Mouse (Mus musculus): Measurements from ENCODE around the gene Chrnb1. TPM values are rescaled to one million over a fixed set of nuclear protein-coding genes. Genes with fewer than 3 reads are reported as not detected.
A peak's percentile ranks its signal among the peaks of the same experiment; 100 is the strongest.

The Chrnb1 gene
- total and polyA plus RNA-seq, 3 experiments: 0.31 to 1.6 TPM; not detected in 1

DNA sequence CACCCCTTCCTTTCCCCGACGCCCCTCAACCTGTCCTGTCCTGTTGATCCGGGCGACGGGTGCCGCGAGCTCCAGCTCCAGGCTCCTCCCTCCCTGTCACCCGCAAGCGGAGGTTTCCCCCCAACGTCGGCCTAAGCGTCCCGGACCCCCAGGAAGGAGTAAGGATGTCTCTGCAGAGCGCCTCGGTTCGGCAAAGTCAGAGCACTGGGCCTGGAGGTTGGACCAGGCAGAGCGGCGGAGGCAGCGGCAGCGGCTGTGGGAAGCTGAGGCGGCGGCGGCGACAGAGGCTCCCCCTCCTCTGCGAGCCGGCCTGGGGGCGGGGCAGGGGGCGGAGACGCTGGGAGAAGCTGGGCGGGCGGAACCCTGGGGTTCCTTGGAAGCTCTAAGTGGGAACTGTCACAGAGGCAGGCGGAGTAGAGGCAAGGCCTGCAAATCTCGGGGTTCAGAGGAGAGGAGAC lies 6.9 kb upstream of the Chrnb1 start (continued):
- TF ChIP-seq SIN3A (IDR thresholded peaks at IDR 0.05; ENCODE audit: low read length) (peak; percentile 35; the same call in 1 of the 2 replicates), MEF2A (IDR thresholded peaks at IDR 0.05; ENCODE audit: extremely low read depth, insufficient replicate concordance, low read depth, low read length, poor library complexity, severe bottlenecking) (no peak), NELFE (IDR thresholded peaks at IDR 0.05; ENCODE audit: low read depth, low read length) (peak; percentile 53), RAD21 (IDR thresholded peaks at IDR 0.05; ENCODE audit: low read depth, low read length) (no peak), JUND (IDR thresholded peaks at IDR 0.05; ENCODE audit: low read depth, low read length) (no peak)

DNA sequence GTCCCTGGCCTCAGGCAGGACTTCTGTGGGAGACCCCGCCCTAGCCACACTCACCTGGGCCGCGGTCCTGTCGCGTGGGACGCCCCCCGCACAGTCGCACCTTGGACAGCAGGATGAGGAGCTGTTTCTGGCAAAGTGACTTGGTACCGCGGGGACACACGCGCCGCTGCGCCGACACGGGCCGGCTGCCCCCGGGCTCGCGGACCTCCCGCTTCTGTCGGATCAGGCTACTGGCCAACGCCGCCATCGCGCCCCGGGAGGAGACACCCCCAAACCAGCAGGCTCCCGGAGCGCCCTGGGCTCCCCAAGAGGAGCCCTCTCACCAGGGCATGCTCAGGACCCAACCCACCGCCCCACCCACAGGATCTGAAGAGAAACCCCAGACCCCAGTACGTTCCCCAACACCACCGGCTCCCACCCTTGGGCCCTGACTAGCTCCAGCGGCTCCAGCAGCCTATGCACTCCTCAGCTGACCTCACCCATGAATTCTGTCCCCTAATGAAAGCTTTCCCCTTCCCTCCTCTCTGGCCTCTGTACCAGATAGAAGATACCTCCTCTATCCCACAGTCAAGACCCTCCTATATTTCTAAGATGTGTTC lies 5.7 kb upstream of the Chrnb1 start, which contains the start of gene Fgf11:
Fgf11 (minus strand) TSS at position 479 of the 599 bp plus-strand sequence.
- Histone ChIP-seq H3K36me3 (ENCODE audit: control insufficient read depth in 1 of 2, insufficient read depth in 2 of 2, low read length in 2 of 2) (peaks cover 0 to 8% of the 10 kb centered on the region in 2 experiments; a peak in 2 of 4 replicates), H3K79me2 (ENCODE audit: control insufficient read depth, insufficient read depth, low read length, poor library complexity) (peaks cover 8% of the 10 kb centered on the region; the same call in 1 of the 2 replicates), H3K27me3 (ENCODE audit: control insufficient read depth in 1 of 2, insufficient read depth in 2 of 2, low read length in 2 of 2) (no peaks in the 10 kb centered on the region), H3K9ac (ENCODE audit: control insufficient read depth, low read depth, low read length, poor library complexity, severe bottlenecking) (peak within 1 kb of the TSS; percentile 77), H3K9me3 (replicated peaks; ENCODE audit: insufficient read depth, low read length) (no peaks in the 10 kb centered on the region), H3K27ac (ENCODE audit: control insufficient read depth, low read depth, low read length) (peak within 1 kb of the TSS; percentile 74), H3K4me1 (ENCODE audit: control insufficient read depth in 1 of 2, insufficient read depth in 2 of 2, low read length in 2 of 2) (peaks cover 5 to 19% of the 10 kb centered on the region in 2 experiments; a peak in 3 of 4 replicates), H3K4me3 (ENCODE audit: control insufficient read depth in 1 of 2, insufficient read depth in 1 of 2, low read depth in 2 of 2, low read length in 2 of 2) (peak within 1 kb of the TSS; percentile 70 to 89)
- no peak for DNase-seq (ENCODE audit: low read depth, low spot score)
- no peak for TF ChIP-seq GABPA (IDR thresholded peaks at IDR 0.05; ENCODE audit: low read depth, low read length)
- TF ChIP-seq NELFE (IDR thresholded peaks at IDR 0.05; ENCODE audit: low read depth, low read length): peak; percentile 12; the same call in 1 of the 2 replicates
- 0 out of 2 replicates have a peak, but pooled peaks have one; percentile 6 for TF ChIP-seq MAZ (IDR thresholded peaks at IDR 0.05; ENCODE audit: low read depth, low read length)

DNA sequence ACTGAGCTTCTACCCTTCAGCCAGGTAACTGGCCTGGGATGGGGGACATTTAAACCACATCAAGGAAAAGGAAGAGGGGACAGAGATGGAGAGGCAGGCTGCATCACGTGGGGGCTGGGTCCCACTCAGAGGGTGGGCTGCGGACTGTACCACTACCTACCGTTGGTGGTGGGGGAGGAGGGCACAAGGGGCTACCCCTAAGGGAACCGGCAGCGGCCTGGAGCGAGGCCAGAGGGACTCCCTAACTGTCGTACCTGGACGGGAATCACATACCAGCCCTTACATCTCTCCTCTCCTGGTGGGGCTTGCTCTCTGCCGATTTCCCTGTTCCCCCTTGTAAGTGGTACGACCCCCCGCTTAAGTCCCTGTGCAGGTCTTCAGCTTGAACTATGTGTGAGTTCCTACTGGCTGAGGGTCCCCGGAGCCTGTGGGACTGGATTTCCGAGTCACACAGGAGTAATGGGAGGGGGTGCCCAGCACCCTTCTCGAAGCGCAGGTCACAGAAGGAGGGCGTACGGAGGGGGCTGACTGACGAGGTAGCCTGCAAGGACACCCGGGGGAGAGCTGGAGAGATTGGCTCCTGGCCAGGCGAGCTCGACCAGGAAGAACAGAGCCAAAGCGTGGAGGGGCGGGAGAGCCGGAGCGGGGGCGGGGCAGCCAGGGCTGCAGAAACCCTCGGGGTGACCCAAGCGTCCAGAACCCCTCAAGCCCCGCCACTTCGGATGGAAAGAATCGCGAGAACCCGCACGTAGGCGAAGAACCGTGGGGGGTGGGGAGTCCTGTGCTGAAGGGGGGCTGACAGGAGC lies 4.9 kb upstream of the Chrnb1 start:
- H3K27ac ChIP-seq (ENCODE audit: control insufficient read depth, low read depth, low read length): peak overlapping the region; percentile 74
- H3K9me3 ChIP-seq (replicated peaks; ENCODE audit: insufficient read depth, low read length): no peaks in the 10 kb centered on the region
- peak; percentile 93 for DNase-seq (ENCODE audit: low read depth, low spot score)
- H3K4me3 ChIP-seq (ENCODE audit: control insufficient read depth in 1 of 2, insufficient read depth in 1 of 2, low read depth in 2 of 2, low read length in 2 of 2): peak overlapping the region; percentile 58 to 89
- H3K9ac ChIP-seq (ENCODE audit: control insufficient read depth, low read depth, low read length, poor library complexity, severe bottlenecking): peak overlapping the region; percentile 77
- peaks cover 5 to 21% of the 10 kb centered on the region in 2 experiments; a peak in 3 of 4 replicates for H3K4me1 ChIP-seq (ENCODE audit: control insufficient read depth in 1 of 2, insufficient read depth in 2 of 2, low read length in 2 of 2)
- H3K36me3 ChIP-seq (ENCODE audit: control insufficient read depth in 1 of 2, insufficient read depth in 2 of 2, low read length in 2 of 2): peaks cover 0 to 8% of the 10 kb centered on the region in 2 experiments; a peak in 2 of 4 replicates
- H3K27me3 ChIP-seq (ENCODE audit: control insufficient read depth in 1 of 2, insufficient read depth in 2 of 2, low read length in 2 of 2): no peaks in the 10 kb centered on the region
- H3K79me2 ChIP-seq (ENCODE audit: control insufficient read depth, insufficient read depth, low read length, poor library complexity): peaks cover 8% of the 10 kb centered on the region; the same call in 1 of the 2 replicates
- TF ChIP-seq NRF1 (IDR thresholded peaks at IDR 0.05; ENCODE audit: insufficient read depth, low read depth, low read length, poor library complexity, severe bottlenecking) (no peak), TBP (IDR thresholded peaks at IDR 0.05; ENCODE audit: low read depth, low read length) (peak; percentile 57; the same call in 1 of the 2 replicates), MAFK (IDR thresholded peaks at IDR 0.05; ENCODE audit: borderline replicate concordance, low read depth, low read length) (no peak), EP300 (IDR thresholded peaks at IDR 0.05; ENCODE audit: low read depth in 1 of 2, low read length in 2 of 2) (no peak; a peak in 1 of 4 replicates), MEF2A (IDR thresholded peaks at IDR 0.05; ENCODE audit: extremely low read depth, insufficient replicate concordance, low read depth, low read length, poor library complexity, severe bottlenecking) (no peak), NELFE (IDR thresholded peaks at IDR 0.05; ENCODE audit: low read depth, low read length) (peak; percentile 55), GATA1 (IDR thresholded peaks at IDR 0.05; ENCODE audit: low read depth, low read length) (no peak), MYC (IDR thresholded peaks at IDR 0.05; ENCODE audit: low read depth, low read length) (0 out of 2 replicates have a peak, but pooled peaks have one; percentile 14), UBTF (IDR thresholded peaks at IDR 0.05; ENCODE audit: borderline replicate concordance, insufficient read depth, low read depth, low read length) (no peak), MAX (IDR thresholded peaks at IDR 0.05; ENCODE audit: low read length) (peak; percentile 35; the same call in 1 of the 2 replicates), TAL1 (IDR thresholded peaks at IDR 0.05; ENCODE audit: low read length) (no peak), ZKSCAN1 (IDR thresholded peaks at IDR 0.05; ENCODE audit: low read depth, low read length) (no peak), ZMIZ1 (IDR thresholded peaks at IDR 0.05; ENCODE audit: low read depth, low read length) (peak; percentile 43), JUND (IDR thresholded peaks at IDR 0.05; ENCODE audit: low read depth, low read length) (no peak), USF1 (IDR thresholded peaks at IDR 0.05; ENCODE audit: low read depth, low read length) (peak; percentile 91), ELF1 (IDR thresholded peaks at IDR 0.05; ENCODE audit: low read depth, low read length) (peak; percentile 72), SIN3A (IDR thresholded peaks at IDR 0.05; ENCODE audit: low read length) (peak; percentile 39; the same call in 1 of the 2 replicates), SMC3 (IDR thresholded peaks at IDR 0.05; ENCODE audit: low read depth, low read length) (no peak), CHD1 (IDR thresholded peaks at IDR 0.05; ENCODE audit: low read depth, low read length) (peak; percentile 99), POLR2A (IDR thresholded peaks at IDR 0.05; ENCODE audit: control insufficient read depth in 1 of 2, insufficient read depth in 1 of 2, low read depth in 1 of 2, low read length in 2 of 2, poor library complexity in 1 of 2) (peak; percentile 35 to 71), TCF12 (IDR thresholded peaks at IDR 0.05; ENCODE audit: low read depth, low read length) (peak; percentile 2; the same call in 1 of the 2 replicates)
